Mouse (Mus musculus): Measurements from ENCODE around the gene Morn2. TPM values are rescaled to one million over a fixed set of nuclear protein-coding genes. Genes with fewer than 3 reads are reported as not detected.

Morn2 gene
- total RNA-seq, 1 experiment: 10.7 TPM

GRCm38 (mm10) chr17:80289280-80290073 lies 526 bp upstream of the Morn2 start:
- Histone ChIP-seq H3K9me3 (ENCODE audit: control insufficient read depth, insufficient read depth, low read depth, low read length) (no peaks in the 10 kb centered on the region), H3K27ac (ENCODE audit: insufficient read depth, low read depth, low read length, poor library complexity, severe bottlenecking) (0 out of 2 replicates have a peak overlapping the region, but pooled peaks have one; percentile 3), H3K4me3 (ENCODE audit: insufficient read depth in 1 of 2, low read depth in 1 of 2, low read length in 2 of 2, poor library complexity in 1 of 2, severe bottlenecking in 1 of 2) (peak overlapping the region; percentile 84 to 96), H3K9ac (ENCODE audit: insufficient read depth, low read depth, low read length, poor library complexity, severe bottlenecking) (peak overlapping the region; percentile 77), H3K36me3 (ENCODE audit: control insufficient read depth, insufficient read depth, low read length, poor library complexity, severe bottlenecking) (no peaks in the 10 kb centered on the region), H3K4me1 (ENCODE audit: control insufficient read depth in 2 of 2, insufficient read depth in 2 of 2, low read length in 2 of 2, poor library complexity in 1 of 2) (no peaks in the 10 kb centered on the region)
- peak; percentile 20 for DNase-seq (ENCODE audit: low read depth, low spot score)
- TF ChIP-seq MAFK (IDR thresholded peaks at IDR 0.05; ENCODE audit: insufficient read depth, low read depth, low read length) (no peak), ZC3H11A (IDR thresholded peaks at IDR 0.05; ENCODE audit: borderline replicate concordance, low read depth, low read length) (no peak)
- in situ Hi-C loops (cut with MboI; ENCODE audit: low sequenced_read_pairs in 2 of 2, unreplicated experiment in 2 of 2): no loop called here

- H3K27ac ChIP-seq (ENCODE audit: insufficient read depth, low read depth, low read length, poor library complexity, severe bottlenecking): no peak overlapping the region
- H3K9ac ChIP-seq (ENCODE audit: insufficient read depth, low read depth, low read length, poor library complexity, severe bottlenecking): no peak overlapping the region
- H3K4me1 ChIP-seq (ENCODE audit: control insufficient read depth in 2 of 2, insufficient read depth in 2 of 2, low read length in 2 of 2, poor library complexity in 1 of 2): no peaks in the 10 kb centered on the region
- no peak overlapping the region for H3K4me3 ChIP-seq (ENCODE audit: insufficient read depth in 1 of 2, low read depth in 1 of 2, low read length in 2 of 2, poor library complexity in 1 of 2, severe bottlenecking in 1 of 2)
- DNase-seq (ENCODE audit: low read depth, low spot score): peak; percentile 30
- H3K9me3 ChIP-seq (ENCODE audit: control insufficient read depth, insufficient read depth, low read depth, low read length): no peaks in the 10 kb centered on the region
- no peaks in the 10 kb centered on the region for H3K36me3 ChIP-seq (ENCODE audit: control insufficient read depth, insufficient read depth, low read length, poor library complexity, severe bottlenecking)
- in situ Hi-C loops (cut with MboI; ENCODE audit: low sequenced_read_pairs in 2 of 2, unreplicated experiment in 2 of 2): no loop called here
- peak; percentile 80 for TF ChIP-seq ZNF384 (IDR thresholded peaks at IDR 0.05; ENCODE audit: low read depth, low read length)
- TF ChIP-seq CHD2 (IDR thresholded peaks at IDR 0.05; ENCODE audit: low read depth, low read length): no peak
Observed at GRCm38 (mm10) chr17:80291148-80291547, 1.1 kb downstream of the Morn2 start.

GRCm38 (mm10) chr17:80295258-80295657 lies 5.3 kb downstream of the Morn2 start:
- Histone ChIP-seq H3K4me1 (ENCODE audit: control insufficient read depth in 2 of 2, insufficient read depth in 2 of 2, low read length in 2 of 2, poor library complexity in 1 of 2) (no peaks in the 10 kb centered on the region), H3K9ac (ENCODE audit: insufficient read depth, low read depth, low read length, poor library complexity, severe bottlenecking) (no peak overlapping the region), H3K36me3 (ENCODE audit: control insufficient read depth, insufficient read depth, low read length, poor library complexity, severe bottlenecking) (no peaks in the 10 kb centered on the region), H3K27ac (ENCODE audit: insufficient read depth, low read depth, low read length, poor library complexity, severe bottlenecking) (no peak overlapping the region), H3K9me3 (ENCODE audit: control insufficient read depth, insufficient read depth, low read depth, low read length) (no peaks in the 10 kb centered on the region), H3K4me3 (ENCODE audit: insufficient read depth in 1 of 2, low read depth in 1 of 2, low read length in 2 of 2, poor library complexity in 1 of 2, severe bottlenecking in 1 of 2) (no peak overlapping the region)
- DNase-seq (ENCODE audit: low read depth, low spot score): no peak
- TF ChIP-seq CHD2 (IDR thresholded peaks at IDR 0.05; ENCODE audit: low read depth, low read length) (no peak), ZC3H11A (IDR thresholded peaks at IDR 0.05; ENCODE audit: borderline replicate concordance, low read depth, low read length) (no peak)
- in situ Hi-C loops (cut with MboI; ENCODE audit: low sequenced_read_pairs in 2 of 2, unreplicated experiment in 2 of 2): no loop called here

GRCm38 (mm10) chr17:80298844-80299243 lies 8.8 kb downstream of the Morn2 start:
- no peaks in the 10 kb centered on the region for H3K9me3 ChIP-seq (ENCODE audit: control insufficient read depth, insufficient read depth, low read depth, low read length)
- H3K36me3 ChIP-seq (ENCODE audit: control insufficient read depth, insufficient read depth, low read length, poor library complexity, severe bottlenecking): no peaks in the 10 kb centered on the region
- no peak overlapping the region for H3K27ac ChIP-seq (ENCODE audit: insufficient read depth, low read depth, low read length, poor library complexity, severe bottlenecking)
- no peak overlapping the region for H3K4me3 ChIP-seq (ENCODE audit: insufficient read depth in 1 of 2, low read depth in 1 of 2, low read length in 2 of 2, poor library complexity in 1 of 2, severe bottlenecking in 1 of 2)
- H3K4me1 ChIP-seq (ENCODE audit: control insufficient read depth in 2 of 2, insufficient read depth in 2 of 2, low read length in 2 of 2, poor library complexity in 1 of 2): no peaks in the 10 kb centered on the region
- TF ChIP-seq MAFK (IDR thresholded peaks at IDR 0.05; ENCODE audit: insufficient read depth, low read depth, low read length) (no peak), HCFC1 (IDR thresholded peaks at IDR 0.05; ENCODE audit: borderline replicate concordance, insufficient read depth, low read length) (no peak), ZNF384 (IDR thresholded peaks at IDR 0.05; ENCODE audit: low read depth, low read length) (no peak), CHD2 (IDR thresholded peaks at IDR 0.05; ENCODE audit: low read depth, low read length) (no peak), ZC3H11A (IDR thresholded peaks at IDR 0.05; ENCODE audit: borderline replicate concordance, low read depth, low read length) (no peak)
- in situ Hi-C loops (cut with MboI; ENCODE audit: low sequenced_read_pairs in 2 of 2, unreplicated experiment in 2 of 2): no loop called here
- DNase-seq (ENCODE audit: low read depth, low spot score): no peak
- H3K9ac ChIP-seq (ENCODE audit: insufficient read depth, low read depth, low read length, poor library complexity, severe bottlenecking): no peak overlapping the region

- Histone ChIP-seq H3K36me3 (ENCODE audit: control insufficient read depth, insufficient read depth, low read length, poor library complexity, severe bottlenecking) (no peaks in the 10 kb centered on the region), H3K9ac (ENCODE audit: insufficient read depth, low read depth, low read length, poor library complexity, severe bottlenecking) (no peak within 1 kb of the TSS), H3K27ac (ENCODE audit: insufficient read depth, low read depth, low read length, poor library complexity, severe bottlenecking) (no peak within 1 kb of the TSS), H3K4me1 (ENCODE audit: control insufficient read depth in 2 of 2, insufficient read depth in 2 of 2, low read length in 2 of 2, poor library complexity in 1 of 2) (no peaks in the 10 kb centered on the region), H3K9me3 (ENCODE audit: control insufficient read depth, insufficient read depth, low read depth, low read length) (no peaks in the 10 kb centered on the region), H3K4me3 (ENCODE audit: insufficient read depth in 1 of 2, low read depth in 1 of 2, low read length in 2 of 2, poor library complexity in 1 of 2, severe bottlenecking in 1 of 2) (no peak within 1 kb of the TSS)
- TF ChIP-seq CHD2 (IDR thresholded peaks at IDR 0.05; ENCODE audit: low read depth, low read length) (no peak), ZC3H11A (IDR thresholded peaks at IDR 0.05; ENCODE audit: borderline replicate concordance, low read depth, low read length) (no peak), ZNF384 (IDR thresholded peaks at IDR 0.05; ENCODE audit: low read depth, low read length) (no peak)
- in situ Hi-C loops (cut with MboI; ENCODE audit: low sequenced_read_pairs in 2 of 2, unreplicated experiment in 2 of 2): no loop called here
- DNase-seq (ENCODE audit: low read depth, low spot score): no peak
Observed at GRCm38 (mm10) chr17:80307251-80307650, 17.2 kb downstream of the Morn2 start, which contains the start of gene Arhgef33. Arhgef33 (plus strand) TSS chr17:80307407.
